Mouse (Mus musculus): ENCODE data around the gene Hlf. TPM values are rescaled to one million over a fixed set of nuclear protein-coding genes. Genes with fewer than 3 reads are reported as not detected.

Hlf gene
- polyA plus RNA-seq, 1 experiment from 2014 or later = 0.04 TPM

GRCm38 (mm10) chr11:90363821-90364497 lies 26.7 kb downstream of the Hlf start:
- H3K4me3 ChIP-seq (ENCODE audit: inconsistent target) = no peak overlapping the region
- no peak overlapping the region for H3K27ac ChIP-seq
- H3K79me2 ChIP-seq (ENCODE audit: inconsistent target) = no peaks in the 10 kb centered on the region
- WGBS (ENCODE audit: missing documents) = 88% methylated on average over 10 of the region's 10 CpGs
- no peaks in the 10 kb centered on the region for H3K36me3 ChIP-seq (ENCODE audit: inconsistent target)

DNA sequence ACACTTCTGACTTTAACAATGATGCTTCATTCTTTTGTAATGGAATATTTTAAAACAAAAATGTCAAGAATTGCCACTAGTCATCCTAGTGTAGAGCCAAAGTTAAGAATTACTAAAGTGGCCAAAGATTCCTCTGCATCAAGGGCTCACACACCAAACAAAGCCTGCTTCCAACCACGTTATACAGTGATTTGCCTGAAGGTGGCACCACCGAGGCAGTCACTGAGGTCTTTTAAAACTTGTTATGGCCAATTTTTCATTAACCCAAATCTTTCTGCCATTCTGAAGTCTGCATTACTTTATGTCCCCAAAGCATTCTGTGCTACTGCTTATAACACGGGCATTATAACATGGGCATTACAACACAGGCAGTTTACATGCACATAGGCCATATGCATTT lies 27.3 kb downstream of the Hlf start:
- 5% methylated on average over 3 of the region's 3 CpGs for WGBS (ENCODE audit: missing documents)
- H3K36me3 ChIP-seq (ENCODE audit: inconsistent target) = no peaks in the 10 kb centered on the region
- H3K27ac ChIP-seq = no peak overlapping the region
- no peaks in the 10 kb centered on the region for H3K79me2 ChIP-seq (ENCODE audit: inconsistent target)
- no peak overlapping the region for H3K4me3 ChIP-seq (ENCODE audit: inconsistent target)

- 92% methylated on average over 5 of the region's 5 CpGs for WGBS (ENCODE audit: missing documents)
- Histone ChIP-seq H3K79me2 (ENCODE audit: inconsistent target) (no peaks in the 10 kb centered on the region), H3K4me3 (ENCODE audit: inconsistent target) (no peak overlapping the region), H3K36me3 (ENCODE audit: inconsistent target) (no peaks in the 10 kb centered on the region), H3K27ac (no peak overlapping the region)
These were observed 30.2 kb downstream of the Hlf start for GRCm38 (mm10) chr11:90360536-90360935.

DNA sequence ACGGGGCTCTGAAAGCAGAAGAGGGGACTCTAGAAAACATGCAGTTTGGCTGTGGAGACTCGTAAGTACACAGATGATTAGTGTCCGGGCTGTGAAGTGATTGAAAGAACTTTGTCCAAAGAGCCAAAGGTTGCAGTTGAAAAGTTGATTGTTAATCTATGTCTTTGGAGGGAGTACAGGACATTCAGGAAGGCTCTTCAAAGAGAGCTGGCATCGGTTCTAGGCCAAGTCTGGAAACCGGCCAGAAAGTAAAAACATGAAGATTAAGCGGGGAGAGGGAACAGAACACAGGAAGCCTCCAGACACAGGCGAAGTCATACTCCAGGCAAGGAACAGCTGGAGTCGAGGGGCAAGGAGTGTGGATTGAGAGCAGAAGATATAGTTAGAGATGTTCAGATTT lies 32.6 kb downstream of the Hlf start:
- H3K79me2 ChIP-seq (ENCODE audit: inconsistent target) = no peaks in the 10 kb centered on the region
- no peak overlapping the region for H3K4me3 ChIP-seq (ENCODE audit: inconsistent target)
- 71% methylated on average over 8 of the region's 8 CpGs for WGBS (ENCODE audit: missing documents)
- no peak overlapping the region for H3K27ac ChIP-seq
- H3K36me3 ChIP-seq (ENCODE audit: inconsistent target) = no peaks in the 10 kb centered on the region

DNA sequence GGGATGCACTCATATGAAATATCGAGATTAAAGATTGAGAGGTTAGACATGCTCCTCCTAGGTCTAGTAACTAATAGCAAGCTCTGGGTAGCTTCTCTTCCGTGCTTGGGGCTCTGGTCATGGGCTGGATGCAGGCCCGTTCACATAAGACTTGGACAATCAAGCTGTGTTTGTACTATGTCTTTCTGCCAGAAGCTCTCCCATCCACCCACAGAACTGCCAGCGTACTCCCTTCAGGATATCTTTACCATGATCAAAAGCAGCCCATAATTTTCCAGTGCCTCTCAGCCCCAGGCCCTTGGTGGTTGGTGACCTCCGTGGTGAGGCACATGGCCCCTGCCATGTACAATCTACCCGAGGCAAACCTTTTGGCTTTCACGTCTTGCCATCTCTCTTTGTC lies 33.3 kb downstream of the Hlf start:
- Histone ChIP-seq H3K27ac (no peak overlapping the region), H3K4me3 (ENCODE audit: inconsistent target) (no peak overlapping the region), H3K79me2 (ENCODE audit: inconsistent target) (no peaks in the 10 kb centered on the region), H3K36me3 (ENCODE audit: inconsistent target) (no peaks in the 10 kb centered on the region)
- 81% methylated on average over 7 of the region's 7 CpGs for WGBS (ENCODE audit: missing documents)

DNA sequence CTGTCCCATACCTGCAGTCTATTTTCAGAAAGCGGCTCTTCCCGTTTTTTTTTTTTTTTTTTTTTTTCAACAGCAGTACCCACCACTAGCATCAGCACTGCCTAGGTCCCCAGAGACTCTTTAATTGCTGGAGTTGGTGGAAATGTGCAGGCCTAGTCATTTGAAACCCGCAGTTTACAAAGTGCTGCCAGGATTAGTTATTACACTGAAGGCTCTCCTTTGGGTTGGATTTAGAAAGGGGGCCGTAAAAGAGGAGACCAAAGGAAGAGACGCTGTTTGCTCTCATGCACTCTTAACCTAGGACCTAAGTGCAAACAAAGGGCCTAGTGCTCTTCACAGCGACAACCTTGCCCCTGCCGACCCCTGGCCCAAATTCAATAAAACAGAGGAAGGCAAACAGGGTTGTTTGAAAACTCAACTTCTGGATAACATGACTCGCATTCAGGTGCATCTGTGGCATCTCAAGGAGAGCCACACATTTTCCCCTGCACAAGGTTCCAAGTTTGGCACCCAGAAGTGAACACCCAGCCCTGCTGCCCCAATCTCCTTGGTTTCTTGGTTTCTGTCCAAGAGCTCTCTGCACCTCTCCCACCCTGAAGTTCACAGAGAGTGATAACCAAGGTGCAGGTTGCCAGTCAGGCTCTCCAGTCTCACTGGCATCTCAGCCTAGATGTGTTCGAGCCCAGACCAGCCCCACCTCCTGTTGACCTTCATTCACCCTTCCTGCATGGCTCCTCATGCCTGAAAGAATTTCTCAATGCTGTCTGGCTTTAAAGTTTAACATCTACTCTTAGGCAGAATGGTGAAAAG lies 34.0 kb downstream of the Hlf start:
- no peaks in the 10 kb centered on the region for H3K36me3 ChIP-seq (ENCODE audit: inconsistent target)
- H3K79me2 ChIP-seq (ENCODE audit: inconsistent target) = no peaks in the 10 kb centered on the region
- no peak overlapping the region for H3K27ac ChIP-seq
- H3K4me3 ChIP-seq (ENCODE audit: inconsistent target) = no peak overlapping the region
- 52% methylated on average over 9 of the region's 9 CpGs for WGBS (ENCODE audit: missing documents)

DNA sequence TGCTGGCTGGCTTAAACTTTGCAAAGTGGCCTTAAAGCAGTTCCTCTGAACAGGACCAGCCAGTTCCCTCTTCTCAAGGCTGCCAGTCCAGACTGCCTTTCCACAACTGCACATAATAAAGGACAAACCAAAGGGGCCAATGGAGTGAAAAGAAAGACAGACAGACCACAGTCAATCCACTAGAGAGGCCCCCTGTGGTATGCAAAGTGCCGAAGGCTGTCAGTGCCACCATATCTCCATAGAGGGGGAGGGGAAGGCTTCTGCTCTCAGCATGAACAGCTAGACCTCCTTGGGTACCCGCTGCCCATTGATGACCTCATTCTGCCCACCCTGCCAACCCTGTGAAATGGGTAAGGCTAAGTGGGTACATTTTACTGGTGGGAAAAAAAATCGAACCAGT lies 34.7 kb downstream of the Hlf start:
- Histone ChIP-seq H3K4me3 (ENCODE audit: inconsistent target) (no peak overlapping the region), H3K36me3 (ENCODE audit: inconsistent target) (no peaks in the 10 kb centered on the region), H3K27ac (no peak overlapping the region), H3K79me2 (ENCODE audit: inconsistent target) (no peaks in the 10 kb centered on the region)
- WGBS (ENCODE audit: missing documents) = 39% methylated on average over 3 of the region's 3 CpGs

GRCm38 (mm10) chr11:90355270-90355681 lies 35.4 kb downstream of the Hlf start:
- 50% methylated on average over 7 of the region's 7 CpGs for WGBS (ENCODE audit: missing documents)

DNA sequence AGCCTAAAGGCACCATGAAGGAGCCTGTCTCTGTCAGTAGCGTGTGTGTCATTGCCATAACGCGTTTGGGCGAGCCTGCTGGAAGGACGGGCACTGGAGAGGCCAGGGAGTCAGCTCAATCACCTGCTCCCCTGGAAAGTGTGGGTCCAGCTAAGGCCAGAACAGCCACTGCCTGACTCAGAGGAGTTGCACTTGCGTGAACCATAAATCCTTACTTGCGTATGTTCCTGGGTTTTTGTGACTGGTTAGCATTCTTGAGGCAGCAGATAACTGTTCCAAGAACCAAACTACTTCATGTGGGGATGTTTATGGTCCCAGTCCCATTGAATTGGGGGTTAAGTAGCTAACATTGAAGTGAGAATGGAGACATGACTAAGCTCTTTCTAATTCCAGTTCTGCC lies 38.0 kb downstream of the Hlf start:
- Histone ChIP-seq H3K4me3 (ENCODE audit: inconsistent target) (no peak overlapping the region), H3K36me3 (ENCODE audit: inconsistent target) (no peaks in the 10 kb centered on the region), H3K79me2 (ENCODE audit: inconsistent target) (no peaks in the 10 kb centered on the region), H3K27ac (no peak overlapping the region)
- 89% methylated on average over 7 of the region's 7 CpGs for WGBS (ENCODE audit: missing documents)

More at GRCm38 (mm10) chr11:90355270-90355681, 35.4 kb downstream of the Hlf start:
- Histone ChIP-seq H3K4me3 (ENCODE audit: inconsistent target) (no peak overlapping the region), H3K36me3 (ENCODE audit: inconsistent target) (no peaks in the 10 kb centered on the region), H3K27ac (no peak overlapping the region), H3K79me2 (ENCODE audit: inconsistent target) (no peaks in the 10 kb centered on the region)

- no peak overlapping the region for H3K4me3 ChIP-seq (ENCODE audit: inconsistent target)
- H3K79me2 ChIP-seq (ENCODE audit: inconsistent target) = no peaks in the 10 kb centered on the region
- WGBS (ENCODE audit: missing documents) = 39% methylated on average over 4 of the region's 4 CpGs
- H3K27ac ChIP-seq = no peak overlapping the region
- no peaks in the 10 kb centered on the region for H3K36me3 ChIP-seq (ENCODE audit: inconsistent target)
These were observed 40.6 kb downstream of the Hlf start for GRCm38 (mm10) chr11:90350153-90350512.

GRCm38 (mm10) chr11:90349486-90350152 lies 41.1 kb downstream of the Hlf start:
- Histone ChIP-seq H3K4me3 (ENCODE audit: inconsistent target) (no peak overlapping the region), H3K79me2 (ENCODE audit: inconsistent target) (no peaks in the 10 kb centered on the region), H3K36me3 (ENCODE audit: inconsistent target) (no peaks in the 10 kb centered on the region), H3K27ac (no peak overlapping the region)
- WGBS (ENCODE audit: missing documents) = 73% methylated on average over 6 of the region's 6 CpGs

DNA sequence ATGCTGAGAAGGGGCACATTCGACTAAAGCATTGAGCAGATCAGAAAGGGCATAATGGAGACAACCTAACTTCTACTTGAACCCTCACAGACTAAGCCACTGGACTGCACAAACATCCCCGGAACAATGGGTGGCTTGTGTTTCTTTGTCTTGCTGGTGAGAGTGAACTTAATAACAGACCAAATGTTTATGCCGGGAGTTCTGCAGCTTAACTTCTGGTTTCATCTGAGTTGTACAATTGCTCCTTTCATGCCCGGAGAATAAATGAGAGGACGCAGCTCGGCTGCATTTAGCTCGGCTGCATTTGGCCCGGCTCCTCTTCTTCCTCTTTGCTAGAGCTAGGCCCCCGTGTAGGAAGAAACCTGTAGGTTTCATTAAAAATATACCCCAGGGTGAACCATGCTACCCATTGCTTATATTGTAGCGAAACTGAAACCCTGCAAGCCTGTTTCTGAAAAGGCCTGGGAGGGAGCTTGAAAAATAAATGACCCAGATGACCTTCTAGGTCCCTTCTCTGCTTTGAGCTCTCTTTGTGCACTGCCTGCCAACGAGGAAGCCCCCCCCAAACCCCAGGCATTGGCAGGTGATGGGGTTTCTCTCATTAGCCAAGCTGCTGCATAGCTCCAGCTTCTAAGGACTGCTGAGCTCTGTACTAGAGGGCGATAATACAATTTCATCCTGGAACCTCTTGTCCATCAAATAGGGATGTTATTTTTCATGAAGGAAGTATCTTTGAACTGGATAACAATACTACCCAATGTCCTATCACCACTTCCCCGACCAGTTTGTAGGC lies 42.8 kb downstream of the Hlf start:
- Histone ChIP-seq H3K36me3 (ENCODE audit: inconsistent target) (no peaks in the 10 kb centered on the region), H3K27ac (no peak overlapping the region), H3K79me2 (ENCODE audit: inconsistent target) (no peaks in the 10 kb centered on the region), H3K4me3 (ENCODE audit: inconsistent target) (no peak overlapping the region)
- WGBS (ENCODE audit: missing documents) = 38% methylated on average over 12 of the region's 13 CpGs

- H3K27ac ChIP-seq = no peak overlapping the region
- H3K79me2 ChIP-seq (ENCODE audit: inconsistent target) = no peaks in the 10 kb centered on the region
- 87% methylated on average over 11 of the region's 11 CpGs for WGBS (ENCODE audit: missing documents)
- no peaks in the 10 kb centered on the region for H3K36me3 ChIP-seq (ENCODE audit: inconsistent target)
- H3K4me3 ChIP-seq (ENCODE audit: inconsistent target) = no peak overlapping the region
These were observed 44.9 kb downstream of the Hlf start for GRCm38 (mm10) chr11:90345746-90346145.

DNA sequence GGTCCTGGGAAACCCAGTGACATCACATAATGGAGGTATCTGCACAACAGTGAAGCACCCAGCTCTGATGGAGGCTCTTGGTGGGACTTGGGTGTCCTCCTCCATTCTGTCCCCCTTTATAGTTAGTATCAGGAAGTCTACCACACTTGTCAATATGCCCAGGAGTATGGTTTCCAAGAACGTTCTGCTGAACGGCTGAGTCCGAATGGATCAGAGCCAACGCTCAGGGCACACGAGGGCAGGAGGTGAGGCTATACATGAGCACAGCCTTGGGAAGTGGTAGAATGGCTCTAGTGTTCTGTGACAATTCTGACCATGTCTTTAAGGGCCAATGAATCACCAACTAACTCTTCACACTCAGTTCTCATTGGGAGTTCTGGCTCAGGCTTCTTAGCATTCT lies 47.8 kb downstream of the Hlf start:
- Histone ChIP-seq H3K36me3 (ENCODE audit: inconsistent target) (no peaks in the 10 kb centered on the region), H3K4me3 (ENCODE audit: inconsistent target) (no peak overlapping the region), H3K27ac (no peak overlapping the region), H3K79me2 (ENCODE audit: inconsistent target) (no peaks in the 10 kb centered on the region)
- WGBS (ENCODE audit: missing documents) = 71% methylated on average over 5 of the region's 5 CpGs
